Mouse (Mus musculus) forebrain, embryonic 14.5 days (tissue): ENCODE measurements around the gene Rps6kb1. TPM values are rescaled to one million over a fixed set of nuclear protein-coding genes. Genes with fewer than 3 reads are reported as not detected.

Experiments
- microRNA counts: library from miRNA; unstranded; fragments of <30 nt; microRNA quantifications from one replicate; lab custom pipeline; 2016
- microRNA-seq: library from miRNA; unstranded; fragments of <30 nt; microRNA quantifications from one replicate; pipeline ENCODE4, GENCODE M21; 2016
- polyA plus RNA-seq: library from polyadenylated mRNA; unstranded; fragments of >200 nt; fragmentation: Nextera tagmentation; extraction: Ambion mirVana; gene quantifications from 2 replicates; pipeline ENCODE4 v1.2.1, GENCODE M21; 2014

Rps6kb1 gene
- polyA plus RNA-seq, 1 experiment from 2014 or later, result 41.8 TPM

MicroRNA genes within 50 kb of the gene (microRNA counts, 519-probe panel; counts per million panel counts)
- microRNA mmu-miR-21 (lab: Ali Mortazavi, UCI), result 4,809 counts per million, percentile 71 among the panel's probes with 10 or more counts

Small RNA genes lying within 50 kb of the gene (microRNA-seq; reads per million reads assigned to microRNA genes)
- gene Mir21a, result 3,638 reads per million, percentile 90 among the genes with 10 or more reads in this experiment

Other genes with a start within 250 kb of the Rps6kb1 start
- 13.4 and 17.1 TPM in 2 replicates for gene Med13, start 187.2 kb downstream of the Rps6kb1 start, polyA plus RNA-seq
- gene Rnft1, start 60.1 kb downstream of the Rps6kb1 start, polyA plus RNA-seq, result 15.7 and 19.7 TPM in 2 replicates
- 10.0 and 11.0 TPM in 2 replicates for gene Tubd1, start 186 bp upstream of the Rps6kb1 start, polyA plus RNA-seq
- 119 and 131 TPM in 2 replicates for gene Vmp1, start 139.0 kb upstream of the Rps6kb1 start, polyA plus RNA-seq
- 33.2 and 38.1 TPM in 2 replicates for gene Ptrh2, start 139.2 kb upstream of the Rps6kb1 start, polyA plus RNA-seq
- 138 and 159 TPM in 2 replicates for gene Cltc, start 212.8 kb upstream of the Rps6kb1 start, polyA plus RNA-seq